Mouse (Mus musculus) MEL (cell line): ENCODE data around the gene Il16. TPM values are rescaled to one million over a fixed set of nuclear protein-coding genes. Genes with fewer than 3 reads are reported as not detected.

Experiments used
- DNase-seq: peaks from one replicate; pipeline ENCODE4 v3.0.0; 2011; ENCODE audit warnings: low read depth, low spot score
- H3K27ac ChIP-seq: 2 replicates; pipeline ENCODE4 v1.5.1; 2012; ENCODE audit warnings: low read depth, mild to moderate bottlenecking, control low read depth, low read length, moderate library complexity; ENCODE audit not compliant: control insufficient read depth
- H3K27me3 ChIP-seq, 2 experiments: fragments of 150-350 bp in 1 of 2; sonication (generic) in 1 of 2; 2 replicates each; pipeline ENCODE4 v1.6.1; 2012; ENCODE audit warnings: low read length in 2 of 2, mild to moderate bottlenecking in 2 of 2, improper control_type of control experiment in 1 of 2, moderate library complexity in 1 of 2; ENCODE audit not compliant: insufficient read depth in 2 of 2, control insufficient read depth in 1 of 2
- H3K36me3 ChIP-seq, 2 experiments: 2 replicates each; pipeline ENCODE4 v1.6.1; 2012 to 2014; ENCODE audit warnings: low read length in 2 of 2, improper control_type of control experiment in 1 of 2, inconsistent platforms in 1 of 2, mild to moderate bottlenecking in 1 of 2; ENCODE audit not compliant: insufficient read depth in 2 of 2, control insufficient read depth in 1 of 2
- H3K4me1 ChIP-seq, 2 experiments: fragments of 150-350 bp in 1 of 2; sonication (generic) in 1 of 2; 2 replicates each; pipeline ENCODE4 v1.6.1; 2012; ENCODE audit warnings: low read length in 2 of 2, improper control_type of control experiment in 1 of 2, mild to moderate bottlenecking in 1 of 2; ENCODE audit not compliant: insufficient read depth in 2 of 2, control insufficient read depth in 1 of 2
- H3K4me3 ChIP-seq, 2 experiments: fragments of 150-350 bp in 1 of 2; sonication (generic) in 1 of 2; 2 replicates each; pipeline ENCODE4 v1.5.1; 2012; ENCODE audit warnings: low read depth in 2 of 2, low read length in 2 of 2, mild to moderate bottlenecking in 2 of 2, moderate library complexity in 2 of 2, control low read depth in 1 of 2, improper control_type of control experiment in 1 of 2; ENCODE audit not compliant: control insufficient read depth in 1 of 2, insufficient read depth in 1 of 2
- H3K79me2 ChIP-seq: 2 replicates; pipeline ENCODE4 v1.6.1; 2012; ENCODE audit warnings: mild to moderate bottlenecking, low read length, moderate library complexity; ENCODE audit not compliant: control insufficient read depth, poor library complexity, insufficient read depth
- H3K9ac ChIP-seq: 2 replicates; pipeline ENCODE4 v1.6.1; 2012; ENCODE audit warnings: low read depth, mild to moderate bottlenecking, control low read depth, low read length, moderate library complexity; ENCODE audit not compliant: control insufficient read depth, poor library complexity, severe bottlenecking
- H3K9me3 ChIP-seq: fragments of 150-350 bp; sonication (generic); replicated peaks from 2 replicates; pipeline ENCODE4 v1.6.1; 2012; ENCODE audit warnings: mild to moderate bottlenecking, low read length, improper control_type of control experiment, moderate library complexity; ENCODE audit not compliant: insufficient read depth
- CHD1 ChIP-seq: IDR thresholded peaks from 2 replicates; pipeline ENCODE4 v1.6.1; 2012; ENCODE audit warnings: low read depth, mild to moderate bottlenecking, inconsistent platforms, low read length, improper control_type of control experiment
- CTCF ChIP-seq, 3 experiments: IDR thresholded peaks in 2 of 3; conservative IDR thresholded peaks in 1 of 3; 2 replicates each; pipeline ENCODE4 v1.5.1; 2011 to 2012; ENCODE audit warnings: low read length in 3 of 3, low read depth in 2 of 3, mild to moderate bottlenecking in 2 of 3, improper control_type of control experiment in 1 of 3, inconsistent platforms in 1 of 3, mixed read lengths in 1 of 3, moderate library complexity in 1 of 3; ENCODE audit not compliant: control insufficient read depth in 1 of 3, insufficient read depth in 1 of 3, poor library complexity in 1 of 3, severe bottlenecking in 1 of 3
- ELF1 ChIP-seq: IDR thresholded peaks from 2 replicates; pipeline ENCODE4 v1.6.1; 2014; ENCODE audit warnings: low read depth, mild to moderate bottlenecking, inconsistent platforms, low read length, improper control_type of control experiment, moderate library complexity
- EP300 ChIP-seq, 2 experiments: IDR thresholded peaks; 2 replicates each; pipeline ENCODE4 v1.6.1; 2011; ENCODE audit warnings: improper control_type of control experiment in 2 of 2, low read length in 2 of 2, low read depth in 1 of 2, mild to moderate bottlenecking in 1 of 2
- ETS1 ChIP-seq: IDR thresholded peaks from 2 replicates; pipeline ENCODE4 v1.6.1; 2012; ENCODE audit warnings: low read depth, mild to moderate bottlenecking, inconsistent platforms, low read length, improper control_type of control experiment, moderate library complexity
- GABPA ChIP-seq: IDR thresholded peaks from 2 replicates; pipeline ENCODE4 v1.6.1; 2012; ENCODE audit warnings: low read depth, mild to moderate bottlenecking, inconsistent platforms, low read length, improper control_type of control experiment, moderate library complexity
- HCFC1 ChIP-seq: IDR thresholded peaks from 2 replicates; pipeline ENCODE4 v1.6.1; 2012; ENCODE audit warnings: low read depth, mild to moderate bottlenecking, inconsistent platforms, low read length, improper control_type of control experiment, moderate library complexity
- KAT2A ChIP-seq: conservative IDR thresholded peaks from 2 replicates; pipeline ENCODE4 v1.6.1; 2012; ENCODE audit warnings: low read depth, low read length, improper control_type of control experiment, inconsistent platforms
- MEF2A ChIP-seq: IDR thresholded peaks from 2 replicates; pipeline ENCODE4 v1.6.1; 2014; ENCODE audit warnings: low read depth, mild to moderate bottlenecking, inconsistent platforms, low read length, improper control_type of control experiment; ENCODE audit not compliant: poor library complexity, insufficient replicate concordance, severe bottlenecking; ENCODE audit errors: extremely low read depth
- MXI1 ChIP-seq: IDR thresholded peaks from 2 replicates; pipeline ENCODE4 v1.6.1; 2011; ENCODE audit warnings: mild to moderate bottlenecking, low read depth, low read length, improper control_type of control experiment
- NRF1 ChIP-seq: IDR thresholded peaks from 2 replicates; pipeline ENCODE4 v1.6.1; 2014; ENCODE audit warnings: low read depth, mild to moderate bottlenecking, inconsistent platforms, low read length, improper control_type of control experiment, moderate library complexity; ENCODE audit not compliant: poor library complexity, insufficient read depth, severe bottlenecking
- RAD21 ChIP-seq: IDR thresholded peaks from 2 replicates; pipeline ENCODE4 v1.6.1; 2011; ENCODE audit warnings: mild to moderate bottlenecking, low read depth, low read length, improper control_type of control experiment
- RCOR1 ChIP-seq: IDR thresholded peaks from 2 replicates; pipeline ENCODE4 v1.6.1; 2012; ENCODE audit warnings: low read depth, mild to moderate bottlenecking, inconsistent platforms, low read length, improper control_type of control experiment
- SIN3A ChIP-seq: IDR thresholded peaks from 2 replicates; pipeline ENCODE4 v1.6.1; 2012; ENCODE audit warnings: low read length, improper control_type of control experiment, inconsistent platforms
- TAL1 ChIP-seq: IDR thresholded peaks from 2 replicates; pipeline ENCODE4 v1.6.1; 2012; ENCODE audit warnings: mild to moderate bottlenecking, inconsistent platforms, low read length, moderate library complexity, mixed read lengths
- TBP ChIP-seq: IDR thresholded peaks from 2 replicates; pipeline ENCODE4 v1.8.0; 2011; ENCODE audit warnings: low read depth, low read length, improper control_type of control experiment
- USF1 ChIP-seq: IDR thresholded peaks from 2 replicates; pipeline ENCODE4 v1.6.1; 2014; ENCODE audit warnings: low read depth, mild to moderate bottlenecking, inconsistent platforms, low read length, improper control_type of control experiment, moderate library complexity
- ZKSCAN1 ChIP-seq: IDR thresholded peaks from 2 replicates; pipeline ENCODE4 v1.6.1; 2012; ENCODE audit warnings: low read depth, mild to moderate bottlenecking, inconsistent platforms, low read length, improper control_type of control experiment, moderate library complexity
- ZMIZ1 ChIP-seq: IDR thresholded peaks from 2 replicates; pipeline ENCODE4 v1.6.1; 2012; ENCODE audit warnings: low read depth, mild to moderate bottlenecking, inconsistent platforms, low read length, improper control_type of control experiment, moderate library complexity
- polyA plus RNA-seq, 2 experiments: library from polyadenylated mRNA; stranded (reverse) in 1 of 2; unstranded in 1 of 2; fragments of >175 nt in 1 of 2; fragments of >200 nt in 1 of 2; gene quantifications; 2 replicates each; pipeline versions ENCODE4 v1.2.1 to v1.2.4; 2012; ENCODE audit warnings: low replicate concordance in 2 of 2, low read depth in 1 of 2; ENCODE audit not compliant: insufficient read length in 2 of 2, insufficient read depth in 1 of 2, missing spikeins in 1 of 2
- total RNA-seq: library from RNA; depleted of rRNA; stranded (reverse); fragments of 300-350 nt; gene quantifications from 2 replicates; pipeline ENCODE4 v1.2.3, GENCODE M21; 2012

Il16 gene
- total and polyA plus RNA-seq, 3 experiments, result 0.04 to 0.10 TPM; not detected in 1

- no peaks in the 10 kb centered on the region for H3K4me1 ChIP-seq
- H3K79me2 ChIP-seq, result no peaks in the 10 kb centered on the region
- no peak overlapping the region for H3K27ac ChIP-seq
- no peaks in the 10 kb centered on the region for H3K36me3 ChIP-seq
- H3K9ac ChIP-seq, result no peak overlapping the region
- no peak overlapping the region for H3K4me3 ChIP-seq
- TF ChIP-seq CTCF (IDR thresholded peaks at IDR 0.05 in 2 of 3, conservative IDR thresholded peaks at IDR 0.05 in 1 of 3; ENCODE audit: control insufficient read depth in 1 of 3, insufficient read depth in 1 of 3, low read depth in 2 of 3, low read length in 3 of 3, poor library complexity in 1 of 3, severe bottlenecking in 1 of 3) (no peak), USF1 (no peak), RAD21 (no peak), SIN3A (no peak)
- no peak for DNase-seq
- no peaks in the 10 kb centered on the region for H3K27me3 ChIP-seq
- H3K9me3 ChIP-seq, result no peaks in the 10 kb centered on the region
Observed at GRCm38 (mm10) chr7:83639084-83639483, 106.4 kb downstream of the Il16 start.

GRCm38 (mm10) chr7:83637781-83638583, 107.5 kb downstream of the Il16 start:
- no peaks in the 10 kb centered on the region for H3K27me3 ChIP-seq
- H3K9ac ChIP-seq, result no peak overlapping the region
- TF ChIP-seq RCOR1 (no peak), TBP (no peak), KAT2A (no peak), RAD21 (no peak), MEF2A (no peak), NRF1 (no peak), ZMIZ1 (no peak), CHD1 (no peak), USF1 (no peak), GABPA (no peak), MXI1 (no peak), ETS1 (no peak), HCFC1 (no peak), ZKSCAN1 (no peak), TAL1 (no peak), EP300 (IDR thresholded peaks at IDR 0.05; ENCODE audit: low read depth in 1 of 2, low read length in 2 of 2) (no peak), ELF1 (no peak)
- TF ChIP-seq, all 39 proteins: peak for 0
- Histone ChIP-seq H3K27ac (no peak overlapping the region), H3K9me3 (no peaks in the 10 kb centered on the region), H3K36me3 (no peaks in the 10 kb centered on the region), H3K4me1 (no peaks in the 10 kb centered on the region), H3K4me3 (no peak overlapping the region), H3K79me2 (no peaks in the 10 kb centered on the region)
- DNase-seq, result no peak
